Mouse (Mus musculus) Muller cell, postnatal 12 days (primary cell): ENCODE results near the gene Slc13a1.
A peak's percentile ranks its signal among the peaks of the same experiment; 100 is the strongest.

ENCODE experiments used
- DNase-seq: peaks from one replicate; pipeline ENCODE4 v3.0.0-alpha.2; 2015; ENCODE audit errors: inconsistent ontology term

The Slc13a1 gene

GRCm38 (mm10) chr6:24097400-24097799 lies 70.5 kb downstream of the Slc13a1 start:
- peak; percentile 33 for DNase-seq

- DNase-seq: no peak
These were observed 91.8 kb downstream of the Slc13a1 start for GRCm38 (mm10) chr6:24076089-24076488.

- DNase-seq: no peak
These were observed 95.1 kb downstream of the Slc13a1 start for GRCm38 (mm10) chr6:24072804-24073203.

GRCm38 (mm10) chr6:24059754-24060153 lies 108.1 kb downstream of the Slc13a1 start:
- DNase-seq: no peak

- DNase-seq: no peak
These were observed 112.8 kb downstream of the Slc13a1 start for GRCm38 (mm10) chr6:24055086-24055485.

GRCm38 (mm10) chr6:24054086-24054710 lies 113.7 kb downstream of the Slc13a1 start:
- no peak for DNase-seq

GRCm38 (mm10) chr6:24047014-24047770 lies 120.7 kb downstream of the Slc13a1 start:
- DNase-seq: peak; percentile 94

- DNase-seq: no peak
These were observed 124.4 kb downstream of the Slc13a1 start for GRCm38 (mm10) chr6:24043496-24043895.
